Mouse (Mus musculus): ENCODE data around the gene Tnrc6c.

Gene Tnrc6c

DNA sequence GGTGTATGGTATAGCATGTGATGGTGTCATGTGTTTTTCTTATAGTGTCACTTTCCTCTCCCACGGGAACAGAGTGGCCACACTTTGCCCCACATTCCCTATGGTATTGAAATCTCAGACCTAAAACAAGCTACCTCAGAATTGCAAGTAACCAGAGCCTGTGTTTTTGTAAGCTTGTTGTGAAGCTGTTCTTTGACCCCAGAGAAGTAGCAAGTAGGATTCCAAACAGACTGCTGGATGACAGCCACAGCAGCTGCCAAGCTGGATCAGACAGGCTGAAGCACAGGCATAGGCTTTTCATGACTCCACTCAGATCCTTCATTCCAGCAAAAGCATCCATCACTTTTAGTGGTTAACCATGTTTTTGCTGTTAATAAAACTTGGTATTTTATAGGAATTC, 74.8 kb downstream of the Tnrc6c start:
- no peak for DNase-seq (ENCODE audit: low read depth, low spot score)

DNA sequence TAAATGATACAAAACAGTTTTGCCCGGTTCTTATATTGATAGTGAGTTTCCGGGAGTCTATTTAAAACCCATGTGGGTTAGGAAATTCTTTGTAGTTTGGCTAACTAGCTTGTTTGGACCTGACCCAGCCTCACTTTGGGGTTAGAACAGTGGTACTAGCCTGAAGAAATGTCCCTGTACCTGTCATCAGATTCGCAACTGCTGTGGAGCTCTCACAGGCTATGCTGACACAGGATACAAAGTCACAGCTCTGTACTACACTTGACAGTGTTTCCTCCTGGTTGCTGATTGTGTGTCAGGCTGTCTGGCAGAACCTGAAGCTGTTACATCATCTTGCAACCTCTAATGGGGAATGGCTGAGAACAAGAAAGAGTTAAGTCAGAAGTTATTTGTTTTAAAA, 75.3 kb downstream of the Tnrc6c start:
- no peak for DNase-seq (ENCODE audit: low read depth, low spot score)

DNA sequence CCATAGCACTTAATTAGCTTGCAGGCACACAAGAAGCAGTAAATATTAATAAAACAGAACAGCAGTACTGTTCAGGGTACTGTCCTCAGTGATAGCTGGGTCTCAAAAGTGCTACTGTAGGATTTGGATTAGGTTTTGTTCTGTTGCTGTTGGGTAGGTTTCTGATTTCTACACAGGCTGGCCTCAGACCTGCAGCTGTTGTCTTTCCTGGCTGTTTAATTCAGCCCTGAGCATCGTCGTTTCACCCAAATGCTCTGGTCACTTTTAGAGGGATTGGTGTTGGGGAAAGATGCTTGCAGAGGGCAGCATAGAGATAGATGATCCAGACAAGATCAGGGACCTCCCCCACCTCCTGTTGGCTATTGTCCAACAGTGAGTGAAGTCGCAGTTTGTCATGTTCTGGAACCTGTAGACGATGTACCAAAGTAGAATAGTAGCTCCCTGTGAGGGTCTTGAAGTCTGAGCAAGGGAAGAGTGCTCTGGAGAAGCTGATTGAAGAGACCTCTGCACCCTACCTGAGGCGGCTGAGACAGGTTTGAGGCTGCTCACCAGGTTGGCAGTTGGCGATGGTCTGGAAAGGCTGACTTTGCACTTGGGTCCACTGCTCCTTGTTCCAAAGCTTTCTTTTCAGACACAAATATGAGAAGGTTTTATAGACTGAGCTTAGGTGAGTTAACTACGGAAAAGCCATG, 75.9 kb downstream of the Tnrc6c start:
- DNase-seq (ENCODE audit: low read depth, low spot score): no peak

DNA sequence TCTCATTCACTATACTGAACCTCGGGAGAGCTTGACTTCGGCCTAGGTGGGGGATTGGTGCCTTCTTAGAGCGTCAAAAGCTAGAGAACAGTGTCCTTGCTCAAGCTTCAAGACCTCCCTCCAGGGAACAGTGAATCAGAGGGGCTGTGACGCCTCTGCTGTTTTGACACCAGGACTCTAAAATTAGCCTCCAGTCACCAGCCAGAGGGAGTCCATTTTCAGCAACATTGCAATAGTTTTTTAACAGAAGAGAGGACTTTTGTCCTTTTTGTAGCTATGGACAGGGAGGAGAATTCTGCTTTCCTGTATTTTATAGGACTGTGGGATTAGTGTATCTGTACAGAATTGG, 76.4 kb downstream of the Tnrc6c start:
- no peak for DNase-seq (ENCODE audit: low read depth, low spot score)

DNA sequence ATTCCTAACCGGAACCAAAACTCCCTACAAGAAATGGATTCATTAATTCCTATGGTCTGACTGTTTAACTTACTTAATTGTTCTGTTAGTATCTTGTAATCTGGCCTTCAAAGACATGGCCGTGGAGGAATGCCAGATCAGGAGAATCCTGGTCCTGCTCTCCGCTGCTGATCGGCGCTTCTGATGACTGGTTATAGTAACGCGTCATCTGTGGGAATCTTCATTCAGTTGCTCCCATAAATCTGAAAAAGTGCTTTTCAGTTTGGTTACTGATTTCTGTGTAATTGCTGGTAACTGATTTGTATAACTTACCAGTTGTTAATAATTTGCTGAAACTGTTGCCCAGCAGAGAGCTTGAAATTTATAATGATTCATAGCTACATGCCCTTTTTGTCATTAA, 77.4 kb downstream of the Tnrc6c start:
- DNase-seq (ENCODE audit: low read depth, low spot score): no peak

DNA sequence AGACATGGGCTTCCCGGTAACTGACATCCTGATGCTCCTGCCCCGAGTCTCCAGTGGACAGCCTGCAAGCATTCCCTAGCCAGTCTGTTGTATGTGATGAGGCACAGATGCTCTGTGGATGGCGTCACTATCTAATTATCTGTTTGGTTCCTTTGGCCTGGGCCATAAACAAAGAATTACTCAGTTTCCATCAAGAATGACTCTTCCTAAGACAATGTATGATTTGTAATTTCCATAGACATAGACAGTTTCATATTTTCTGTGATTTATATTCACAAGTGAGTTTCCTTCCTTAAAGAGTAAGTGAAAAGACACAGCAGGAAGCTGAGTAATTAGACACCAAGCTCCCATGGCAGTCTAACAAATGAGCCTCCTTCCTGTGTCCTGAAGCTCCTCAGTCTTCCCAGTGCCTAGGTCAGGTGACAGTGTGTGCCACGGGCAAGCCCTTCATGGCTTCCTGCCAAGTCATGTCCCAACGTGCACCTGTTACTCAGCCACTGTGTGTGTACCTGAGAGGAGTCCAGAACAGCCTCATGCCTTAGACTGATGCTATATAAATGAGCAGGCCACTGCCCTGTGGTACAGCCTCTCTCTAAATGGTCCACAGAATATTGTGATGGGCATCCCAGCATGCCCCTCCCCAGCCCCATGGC, 82.1 kb downstream of the Tnrc6c start:
- DNase-seq (ENCODE audit: low read depth, low spot score): no peak

DNA sequence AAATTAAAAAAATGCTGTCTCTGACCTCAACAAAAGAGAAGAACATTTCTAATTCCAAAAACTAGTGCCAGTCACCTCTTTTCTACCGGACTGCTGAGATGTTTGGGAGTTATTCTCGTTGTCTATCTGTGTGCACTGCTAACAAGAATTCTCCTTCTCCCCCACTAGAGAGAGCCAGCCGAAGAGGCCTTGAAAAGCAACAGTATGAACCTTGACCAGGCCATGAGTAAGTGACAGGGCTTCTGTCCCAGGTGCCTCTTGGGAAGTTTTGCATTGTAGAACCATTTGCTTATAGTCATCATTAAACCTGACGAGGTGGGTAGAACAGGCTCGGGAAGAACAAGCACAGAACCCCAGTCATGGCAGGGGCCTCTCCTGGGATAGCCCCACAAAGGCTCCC, 84.0 kb downstream of the Tnrc6c start:
- DNase-seq (ENCODE audit: low read depth, low spot score): no peak

DNA sequence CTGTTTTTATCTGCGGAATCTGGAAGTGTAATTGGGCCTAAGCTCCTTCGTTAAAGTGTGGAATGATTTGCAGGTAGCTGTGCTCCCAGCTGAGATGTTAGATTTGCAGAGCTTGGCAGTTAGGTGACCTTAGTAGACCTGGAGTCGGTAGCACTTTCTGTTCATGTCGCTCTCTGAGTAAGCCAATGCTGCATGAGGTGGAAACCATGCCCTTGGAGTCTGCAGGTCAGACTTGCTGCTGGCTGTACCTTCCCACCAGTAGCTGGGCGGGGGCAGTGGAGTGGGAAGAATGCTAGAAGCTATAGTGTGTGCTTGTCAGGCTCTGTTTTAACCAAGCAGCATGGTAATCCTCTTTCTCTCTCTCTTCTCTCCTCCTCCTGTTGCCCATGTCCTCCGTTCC, 87.0 kb downstream of the Tnrc6c start:
- no peak for DNase-seq (ENCODE audit: low read depth, low spot score)

DNA sequence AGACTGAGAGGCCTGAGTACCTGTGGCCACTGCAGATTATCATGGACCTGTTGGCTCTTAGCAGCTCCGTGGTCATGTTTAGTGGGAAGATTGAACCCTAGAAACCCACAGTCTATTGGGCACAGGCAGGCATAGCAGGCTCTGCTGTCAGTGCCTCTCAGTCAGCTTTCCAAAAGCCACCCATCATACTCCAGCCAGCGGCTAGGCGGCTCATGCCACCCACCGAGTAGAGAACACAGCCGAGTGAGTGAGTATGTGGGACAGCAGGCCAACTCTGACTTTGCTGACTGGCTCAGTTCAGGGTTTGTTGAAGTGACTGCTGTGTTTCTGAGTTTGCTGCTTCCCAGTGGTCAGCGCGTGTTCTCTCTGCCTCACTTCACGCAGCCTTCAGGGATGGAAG, 88.2 kb downstream of the Tnrc6c start:
- DNase-seq (ENCODE audit: low read depth, low spot score): no peak

DNA sequence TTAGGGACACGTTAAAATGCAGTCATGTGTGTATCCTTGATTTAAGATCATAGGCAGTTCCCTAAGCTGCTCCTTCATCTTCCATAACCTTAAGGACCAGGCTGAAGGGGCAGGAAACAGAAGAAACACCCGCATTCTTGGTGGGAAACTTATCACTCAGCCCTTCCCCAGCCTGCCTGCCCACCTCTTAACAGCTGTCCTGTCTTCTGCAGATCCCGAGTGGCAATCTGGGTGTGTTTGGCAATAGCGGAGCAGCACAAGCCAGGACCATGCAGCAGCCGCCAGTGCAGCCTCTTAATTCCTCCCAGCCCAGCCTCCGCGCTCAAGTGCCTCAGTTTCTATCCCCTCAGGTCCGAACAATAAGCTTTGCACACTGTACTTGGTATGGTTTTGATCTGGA, 88.6 kb downstream of the Tnrc6c start:
- no peak for DNase-seq (ENCODE audit: low read depth, low spot score)

DNA sequence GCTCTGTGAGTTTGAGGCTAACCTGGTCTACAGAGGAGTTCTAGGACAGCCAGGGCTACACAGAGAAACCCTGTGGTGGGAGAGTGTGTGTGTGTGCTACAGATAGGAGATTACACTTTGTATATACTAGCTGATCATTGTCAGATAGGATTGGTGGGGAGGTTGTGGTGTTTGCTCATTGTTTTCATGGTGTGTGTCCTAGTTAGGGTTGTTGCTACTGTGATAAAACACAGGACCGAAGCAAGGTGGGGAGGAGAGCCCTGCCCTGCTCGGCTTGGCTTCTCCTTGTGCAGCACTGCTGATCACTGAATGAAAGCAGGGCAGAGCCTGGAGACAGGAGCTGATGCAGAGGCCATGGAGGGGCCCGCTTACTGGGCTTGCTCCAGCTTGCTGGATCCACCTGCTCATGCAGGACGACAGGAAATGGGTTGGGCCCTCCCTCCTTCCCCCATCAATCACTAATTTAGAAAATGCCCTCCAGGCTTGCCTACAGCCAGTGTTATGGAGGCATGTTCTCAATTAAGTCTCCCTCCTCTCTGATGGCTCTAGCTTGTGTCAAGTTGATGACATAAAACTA, 89.5 kb downstream of the Tnrc6c start:
- no peak for DNase-seq (ENCODE audit: low read depth, low spot score)

DNA sequence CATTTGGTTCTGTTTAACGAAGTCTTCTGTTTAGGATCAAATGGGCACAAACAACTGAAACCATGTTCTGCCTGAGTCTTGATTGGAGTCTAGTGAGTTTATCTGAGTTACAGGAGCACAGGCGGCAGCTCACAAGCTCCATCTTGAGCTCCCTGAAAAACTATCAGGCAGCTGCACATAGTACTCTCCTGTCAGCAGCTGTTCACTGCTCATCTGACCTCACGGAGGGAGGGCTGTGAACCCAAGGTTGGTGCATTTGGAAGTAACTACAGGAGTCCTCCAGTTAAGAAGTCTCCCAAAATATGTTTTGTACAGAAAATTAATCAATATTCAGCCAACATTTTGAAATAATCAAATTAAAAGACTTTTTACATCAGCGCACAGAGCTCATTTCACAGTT, 94.5 kb downstream of the Tnrc6c start:
- no peak for DNase-seq (ENCODE audit: low read depth, low spot score)

DNA sequence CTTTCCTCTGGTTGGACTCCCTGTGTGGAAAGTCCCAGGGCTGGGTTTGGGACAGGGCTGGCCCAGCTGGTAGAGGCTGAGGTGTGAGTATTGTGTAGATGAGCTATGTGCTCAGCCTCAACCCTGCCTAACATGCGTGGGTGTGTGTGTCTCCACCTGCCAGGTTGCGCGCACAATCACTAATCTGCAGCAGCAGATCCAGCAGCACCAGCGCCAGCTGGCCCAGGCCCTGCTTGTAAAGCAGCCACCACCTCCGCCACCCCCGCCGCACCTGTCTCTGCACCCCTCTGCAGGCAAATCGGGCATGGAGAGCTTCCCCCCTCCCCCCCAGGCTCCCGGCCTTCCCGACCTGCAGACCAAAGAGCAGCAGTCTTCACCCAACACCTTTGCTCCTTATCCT, 95.3 kb downstream of the Tnrc6c start:
- DNase-seq (ENCODE audit: low read depth, low spot score): no peak

DNA sequence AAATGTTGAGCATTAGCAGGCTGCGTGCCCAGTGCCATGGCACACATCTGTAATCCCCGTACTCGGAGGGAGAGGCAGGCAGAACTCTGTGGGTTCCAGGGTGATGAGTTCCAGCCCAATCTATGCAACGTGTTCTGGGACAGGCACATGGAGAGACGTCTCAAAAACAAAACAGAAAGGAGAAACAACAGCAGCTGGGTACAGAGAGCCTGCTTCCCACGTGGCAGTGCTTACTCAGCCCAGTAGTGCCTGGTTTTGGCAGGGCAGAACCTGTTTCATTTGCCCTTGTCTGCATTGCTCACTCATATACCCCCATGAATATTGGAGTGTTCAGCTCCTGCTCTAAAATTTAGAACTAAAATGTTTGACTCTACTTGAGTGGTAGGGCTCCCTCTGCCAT, 97.5 kb downstream of the Tnrc6c start:
- no peak for DNase-seq (ENCODE audit: low read depth, low spot score)

DNA sequence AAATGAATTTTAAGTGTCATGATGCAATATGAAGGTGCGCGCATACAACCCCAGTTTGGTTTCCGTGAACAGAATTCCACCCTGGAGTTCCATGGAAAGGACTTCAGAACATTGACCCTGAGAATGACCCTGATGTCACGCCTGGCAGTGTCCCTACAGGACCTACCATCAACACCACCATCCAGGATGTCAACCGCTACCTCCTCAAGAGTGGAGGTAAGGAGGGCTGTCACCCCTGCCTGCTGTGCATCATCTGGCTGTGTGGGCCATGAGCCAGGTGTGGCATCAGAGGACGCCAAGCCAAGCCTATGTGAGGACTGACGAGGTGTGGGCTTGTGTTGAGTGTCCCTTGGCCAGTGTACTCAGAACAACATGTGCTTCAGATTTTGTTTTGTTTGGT, 101.8 kb downstream of the Tnrc6c start:
- no peak for DNase-seq (ENCODE audit: low read depth, low spot score)

DNA sequence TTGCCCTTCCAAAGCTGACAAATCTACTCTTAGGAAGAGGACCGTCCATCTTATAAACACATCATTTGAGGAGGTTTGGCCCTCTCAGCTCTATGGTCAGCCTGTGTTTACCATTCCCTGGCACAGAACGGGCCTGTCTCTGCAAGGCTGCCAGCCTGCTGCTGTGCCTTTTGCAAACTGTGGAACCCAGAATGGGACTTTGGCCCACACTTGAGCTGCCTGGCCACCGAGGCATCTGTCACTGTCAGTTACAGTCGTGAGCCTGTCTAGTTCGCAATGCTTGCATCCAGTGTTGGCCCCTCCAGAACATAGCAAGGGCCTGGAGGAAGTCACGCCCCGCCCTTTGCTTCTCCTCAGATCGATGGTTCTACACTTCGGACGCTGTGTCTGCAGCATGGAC, 105.2 kb downstream of the Tnrc6c start:
- no peak for DNase-seq (ENCODE audit: low read depth, low spot score)

DNA sequence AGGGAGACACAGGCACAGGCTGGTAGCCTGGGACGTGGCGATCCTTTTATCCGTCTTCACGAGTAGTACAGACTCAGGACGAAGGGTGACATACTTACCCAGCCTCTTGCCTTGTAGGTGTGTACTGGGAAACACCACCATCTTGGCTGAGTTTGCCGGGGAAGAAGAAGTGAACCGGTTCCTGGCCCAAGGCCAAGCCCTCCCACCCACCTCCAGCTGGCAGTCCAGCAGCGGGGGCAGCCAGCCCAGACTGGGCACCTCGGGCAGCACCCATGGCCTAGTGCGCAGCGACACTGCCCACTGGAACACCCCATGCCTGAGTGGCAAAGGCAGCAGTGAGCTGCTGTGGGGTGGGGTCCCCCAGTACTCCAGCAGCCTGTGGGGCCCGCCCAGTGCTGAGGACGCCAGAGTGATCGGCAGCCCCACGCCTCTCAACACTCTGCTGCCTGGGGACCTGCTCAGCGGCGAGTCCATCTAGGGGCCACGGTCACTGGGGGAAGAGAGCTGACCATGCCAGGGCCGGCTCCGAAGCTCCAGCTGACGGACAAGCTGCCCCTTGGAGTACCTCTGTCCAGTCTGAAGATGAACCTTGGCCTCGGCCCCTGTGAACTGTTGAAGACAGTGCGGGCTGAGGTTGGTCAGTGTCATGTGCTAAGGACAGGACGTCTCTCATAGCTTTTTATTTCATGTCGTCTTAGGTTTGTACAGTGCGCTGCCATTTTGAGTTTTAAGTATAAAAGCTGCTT, 106.5 kb downstream of the Tnrc6c start:
- no peak for DNase-seq (ENCODE audit: low read depth, low spot score)

DNA sequence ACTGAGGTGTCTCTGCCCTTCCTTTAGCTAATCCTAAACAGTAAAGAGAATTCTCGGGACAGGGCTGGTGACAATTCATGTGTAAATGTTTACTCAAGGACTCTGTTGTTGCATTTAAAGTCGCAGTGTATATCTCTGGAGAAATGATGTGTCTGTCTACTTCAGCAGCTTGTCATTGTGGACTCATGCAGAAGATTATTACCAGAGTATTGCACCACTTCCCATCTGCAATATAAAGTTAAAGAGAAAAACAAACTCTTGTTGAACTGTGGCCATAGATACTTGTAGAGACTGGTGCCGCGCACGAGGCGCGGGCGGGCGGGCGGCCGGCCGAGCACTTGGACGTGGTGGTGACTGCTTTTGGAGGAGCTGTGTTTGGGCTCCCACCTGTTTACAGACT, 107.7 kb downstream of the Tnrc6c start:
- DNase-seq (ENCODE audit: low read depth, low spot score): no peak

DNA sequence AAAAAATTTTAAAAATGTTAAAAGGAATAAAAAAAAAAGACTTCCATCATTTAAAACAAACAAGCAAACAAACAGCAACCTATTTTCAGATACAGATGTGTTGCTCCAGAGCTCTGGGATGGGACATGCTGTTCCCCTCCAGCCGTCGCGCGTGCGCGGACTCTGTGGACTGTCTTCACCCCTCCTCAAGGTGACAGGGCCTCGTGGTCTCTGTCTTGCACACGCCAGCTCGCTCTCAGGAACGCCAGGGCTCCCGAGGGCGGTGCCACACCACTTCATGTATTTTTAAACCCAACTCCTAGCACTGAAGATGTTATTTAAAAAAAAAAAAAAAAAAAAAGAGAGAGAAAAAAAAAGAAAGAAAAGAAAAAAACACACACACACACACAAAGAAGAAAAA, 108.2 kb downstream of the Tnrc6c start:
- no peak for DNase-seq (ENCODE audit: low read depth, low spot score)

DNA sequence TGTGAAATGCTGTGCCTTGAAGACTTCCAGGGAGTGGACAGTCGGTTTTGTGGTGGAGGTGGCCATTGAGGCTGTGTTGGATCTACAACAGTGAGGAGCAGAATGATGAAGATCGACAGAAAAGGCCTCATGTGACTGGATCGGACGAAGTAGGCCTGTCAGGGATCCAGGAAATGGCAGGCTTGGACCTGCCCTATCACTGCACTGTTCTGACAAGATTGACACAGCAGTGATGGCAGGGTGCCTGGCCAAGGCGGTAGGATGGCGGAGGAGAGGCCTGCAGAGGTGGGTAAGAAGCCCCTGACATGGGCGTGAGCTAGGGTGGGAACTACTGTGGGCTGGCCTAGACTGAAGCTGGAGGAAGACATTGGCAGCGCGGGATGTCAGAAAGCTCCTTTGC, 110.2 kb downstream of the Tnrc6c start:
- no peak for DNase-seq (ENCODE audit: low read depth, low spot score)

DNA sequence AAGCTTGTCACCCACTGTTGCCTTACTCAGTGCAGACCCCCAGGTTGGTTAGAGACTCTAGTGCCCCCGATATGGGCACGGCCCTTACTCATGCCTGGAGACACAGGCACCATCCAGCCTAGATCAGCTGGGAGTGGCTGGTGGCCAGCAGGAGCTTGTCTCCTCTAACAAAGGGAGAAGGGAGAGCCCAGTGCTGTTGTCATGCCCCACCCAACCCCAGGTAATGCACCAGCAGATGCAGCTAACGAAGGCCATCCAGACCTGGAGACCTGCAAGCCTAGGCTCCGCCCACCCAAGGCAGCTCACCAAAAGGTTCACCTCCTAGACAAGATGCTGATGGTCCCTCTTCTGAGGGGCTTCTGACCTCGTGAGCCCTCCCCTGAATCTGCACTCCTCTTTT, 111.3 kb downstream of the Tnrc6c start:
- no peak for DNase-seq (ENCODE audit: low read depth, low spot score)

DNA sequence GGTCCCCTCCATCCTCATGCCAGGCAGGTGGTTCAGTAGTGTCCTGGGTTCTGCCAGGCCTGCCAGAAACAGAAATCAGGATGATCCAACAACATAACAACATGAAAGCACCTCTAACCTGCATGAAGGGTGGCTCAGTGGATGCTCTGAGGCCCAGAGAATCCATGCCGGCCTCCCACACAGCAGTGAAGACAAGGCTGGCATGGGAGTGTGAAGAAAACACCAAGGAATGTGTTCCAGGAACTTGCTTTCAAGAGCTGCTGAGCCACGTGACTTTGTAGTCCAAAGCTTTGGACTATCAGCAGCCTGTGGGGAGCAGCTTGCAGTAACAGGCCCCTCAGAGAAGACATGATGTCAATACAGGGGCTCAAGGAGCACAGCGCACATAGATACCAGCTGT, 112.2 kb downstream of the Tnrc6c start:
- no peak for DNase-seq (ENCODE audit: low read depth, low spot score)

Data from WW6 (cell line).